Mouse (Mus musculus): ENCODE data around the gene Bean1. TPM values are rescaled to one million over a fixed set of nuclear protein-coding genes. Genes with fewer than 3 reads are reported as not detected.
"Not testable (repeated sequence)": the region's sequence is repeated elsewhere in the genome, so short reads cannot be mapped to it uniquely, and the experiment has no call there.

Gene Bean1
- polyA plus RNA-seq, 1 experiment from 2014 or later: 6.3 TPM

DNA sequence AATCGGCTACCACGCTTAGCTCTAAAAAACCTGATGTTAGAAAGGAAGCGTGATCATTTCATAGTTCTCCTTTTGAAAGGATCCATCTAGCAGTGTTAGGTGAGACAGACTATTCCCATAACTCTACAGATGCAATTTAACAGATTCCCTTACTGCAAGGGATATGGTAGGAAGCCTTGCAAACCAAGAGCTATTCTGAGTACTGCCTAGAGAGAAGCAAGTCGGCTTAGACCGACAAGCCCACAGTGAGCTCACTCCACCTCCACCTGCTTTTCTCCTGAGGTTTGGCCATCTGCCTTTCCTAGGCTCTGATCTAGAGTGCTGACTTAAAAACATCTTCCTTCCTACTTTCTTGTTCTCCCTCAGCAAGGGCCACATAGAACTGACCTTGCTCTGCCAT lies 91.6 kb downstream of the Bean1 start:
- H3K4me1 ChIP-seq (ENCODE audit: control insufficient read depth, insufficient read depth, low read length); H3K27me3 ChIP-seq (ENCODE audit: control insufficient read depth, insufficient read depth, low read length); H3K9ac ChIP-seq (replicated peaks; ENCODE audit: low read length); DNase-seq; ATAC-seq (ENCODE audit: low FRiP score, low TSS enrichment); H3K4me2 ChIP-seq (ENCODE audit: low read length); H3K9me3 ChIP-seq (ENCODE audit: control insufficient read depth, low read length); H3K27ac ChIP-seq (replicated peaks; ENCODE audit: low read depth, low read length); H3K4me3 ChIP-seq (replicated peaks; ENCODE audit: low read depth, low read length): not testable (repeated sequence)
- 94% methylated on average over 5 of the region's 5 CpGs for WGBS
- peaks cover 18% of the 10 kb centered on the region for H3K36me3 ChIP-seq (ENCODE audit: control insufficient read depth, insufficient read depth, low read length)

- not testable (repeated sequence) for H3K4me2 ChIP-seq (ENCODE audit: low read length); H3K4me3 ChIP-seq (replicated peaks; ENCODE audit: low read depth, low read length); DNase-seq; H3K9ac ChIP-seq (replicated peaks; ENCODE audit: low read length); ATAC-seq (ENCODE audit: low FRiP score, low TSS enrichment); H3K27me3 ChIP-seq (ENCODE audit: control insufficient read depth, insufficient read depth, low read length); H3K4me1 ChIP-seq (ENCODE audit: control insufficient read depth, insufficient read depth, low read length); H3K27ac ChIP-seq (replicated peaks; ENCODE audit: low read depth, low read length); H3K9me3 ChIP-seq (ENCODE audit: control insufficient read depth, low read length); H3K36me3 ChIP-seq (ENCODE audit: control insufficient read depth, insufficient read depth, low read length)
- 95% methylated on average over 22 of the region's 22 CpGs for WGBS
These were observed 94.2 kb downstream of the Bean1 start for GRCm38 (mm10) chr8:104264271-104264935.

DNA sequence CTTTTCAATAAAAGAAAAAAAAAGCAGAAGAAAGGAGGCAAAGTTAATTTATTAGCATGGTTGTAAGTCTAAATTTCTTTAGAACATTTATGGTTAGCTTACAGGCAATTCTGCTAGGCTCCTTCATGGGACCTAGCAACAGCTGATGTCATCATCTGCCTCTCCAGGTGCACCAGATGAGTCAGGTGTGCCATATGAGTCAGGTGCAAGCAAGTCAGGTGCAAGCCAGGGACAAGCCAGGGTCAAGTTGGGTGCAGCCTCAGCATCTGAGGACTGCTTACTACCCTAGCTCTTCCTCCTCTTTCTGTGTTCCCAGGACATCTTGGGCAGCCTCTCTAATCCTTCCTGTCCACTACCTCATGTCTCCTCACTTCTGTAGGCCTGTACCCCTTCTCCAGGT lies 98.1 kb downstream of the Bean1 start:
- no peak overlapping the region for H3K27ac ChIP-seq (replicated peaks; ENCODE audit: low read depth, low read length)
- DNase-seq: no peak
- no peak overlapping the region for H3K4me2 ChIP-seq (ENCODE audit: low read length)
- H3K36me3 ChIP-seq (ENCODE audit: control insufficient read depth, insufficient read depth, low read length): no peaks in the 10 kb centered on the region
- H3K9ac ChIP-seq (replicated peaks; ENCODE audit: low read length): no peak overlapping the region
- no peaks in the 10 kb centered on the region for H3K27me3 ChIP-seq (ENCODE audit: control insufficient read depth, insufficient read depth, low read length)
- no peak overlapping the region for H3K4me3 ChIP-seq (replicated peaks; ENCODE audit: low read depth, low read length)
- no peaks in the 10 kb centered on the region for H3K4me1 ChIP-seq (ENCODE audit: control insufficient read depth, insufficient read depth, low read length)
- H3K9me3 ChIP-seq (ENCODE audit: control insufficient read depth, low read length): no peaks in the 10 kb centered on the region
- ATAC-seq (ENCODE audit: low FRiP score, low TSS enrichment): no peak

Other genes with a start within 250 kb of the Bean1 start
- gene Cdh5, start 68.8 kb upstream of the Bean1 start, polyA plus RNA-seq (2014; fragmentation: Nextera tagmentation; extraction: Ambion mirVana): 5.3 and 12.7 TPM in 2 replicates
- gene Tk2, start 78.1 kb downstream of the Bean1 start, polyA plus RNA-seq (2014; fragmentation: Nextera tagmentation; extraction: Ambion mirVana): 43.7 and 56.6 TPM in 2 replicates
- 30.3 and 31.4 TPM in 2 replicates for gene Cklf, start 80.4 kb downstream of the Bean1 start, polyA plus RNA-seq (2014; fragmentation: Nextera tagmentation; extraction: Ambion mirVana)
- not detected in 2 replicates for gene Cmtm2a, start 122.7 kb downstream of the Bean1 start, polyA plus RNA-seq (2014; fragmentation: Nextera tagmentation; extraction: Ambion mirVana)
- gene Gm45711, start 139.6 kb downstream of the Bean1 start, polyA plus RNA-seq (2014; fragmentation: Nextera tagmentation; extraction: Ambion mirVana): not detected in 2 replicates
- not detected in 2 replicates for gene Cmtm1, start 139.7 kb downstream of the Bean1 start, polyA plus RNA-seq (2014; fragmentation: Nextera tagmentation; extraction: Ambion mirVana)
- not detected in 2 replicates for gene Gm11020, start 151.1 kb downstream of the Bean1 start, polyA plus RNA-seq (2014; fragmentation: Nextera tagmentation; extraction: Ambion mirVana)
- gene Cmtm2b, start 151.8 kb downstream of the Bean1 start, polyA plus RNA-seq (2014; fragmentation: Nextera tagmentation; extraction: Ambion mirVana): not detected in 2 replicates
- 28.6 and 36.9 TPM in 2 replicates for gene Cmtm3, start 169.0 kb downstream of the Bean1 start, polyA plus RNA-seq (2014; fragmentation: Nextera tagmentation; extraction: Ambion mirVana)
- 3.6 and 5.1 TPM in 2 replicates for gene Cmtm4, start 225.4 kb downstream of the Bean1 start, polyA plus RNA-seq (2014; fragmentation: Nextera tagmentation; extraction: Ambion mirVana)

All from midbrain, embryonic 14.5 days (tissue).